Mouse (Mus musculus) ES-Bruce4 (cell line): ENCODE data around the gene Cldn10.

ENCODE experiments used
- CTCF ChIP-seq: IDR thresholded peaks from one replicate; pipeline ENCODE4 v1.8.1; 2011; ENCODE audit warnings: low read depth, low read length
- POLR2A ChIP-seq: IDR thresholded peaks from one replicate; pipeline ENCODE4 v1.8.1; 2011; ENCODE audit warnings: low read length; ENCODE audit not compliant: insufficient read depth

DNA sequence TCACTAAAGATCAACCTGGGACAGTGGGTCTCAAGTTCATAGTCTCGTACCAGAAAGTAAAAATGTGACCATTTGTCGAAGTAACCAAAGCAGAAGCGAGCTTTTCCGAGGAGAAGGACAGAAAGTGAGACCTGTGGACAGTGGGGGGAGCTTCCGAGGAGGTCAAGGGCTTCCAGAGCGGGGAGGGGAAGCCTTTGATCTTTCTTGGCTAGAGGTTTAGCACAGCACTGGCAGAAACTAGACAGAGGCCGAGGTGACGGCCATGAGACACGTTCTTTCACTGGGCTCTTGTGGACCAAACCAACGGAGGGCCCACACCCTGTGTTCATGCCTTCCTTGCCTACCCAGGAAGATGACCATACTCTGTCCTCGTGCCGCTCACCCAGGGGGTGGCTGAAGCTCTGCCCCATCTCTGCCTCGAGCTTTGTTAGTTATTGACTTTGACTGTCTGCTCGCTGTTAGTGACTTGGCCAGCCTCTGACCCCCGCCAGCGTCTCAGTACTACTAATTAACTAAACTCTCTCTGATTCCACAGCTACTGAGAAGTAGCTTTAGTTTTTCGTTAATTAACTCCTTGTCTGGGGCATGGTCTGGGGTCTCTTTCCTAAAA lies 4.3 kb upstream of the Cldn10 start:
- no peak for TF ChIP-seq CTCF
- no peak for TF ChIP-seq POLR2A
